Mouse (Mus musculus): Measurements from ENCODE around the gene Snrpd2. TPM values are rescaled to one million over a fixed set of nuclear protein-coding genes. Genes with fewer than 3 reads are reported as not detected.

Gene Snrpd2
- 10 to 100 TPM; 73.5 to 79.4 (median 76.1) TPM for total RNA-seq (2022)

DNA sequence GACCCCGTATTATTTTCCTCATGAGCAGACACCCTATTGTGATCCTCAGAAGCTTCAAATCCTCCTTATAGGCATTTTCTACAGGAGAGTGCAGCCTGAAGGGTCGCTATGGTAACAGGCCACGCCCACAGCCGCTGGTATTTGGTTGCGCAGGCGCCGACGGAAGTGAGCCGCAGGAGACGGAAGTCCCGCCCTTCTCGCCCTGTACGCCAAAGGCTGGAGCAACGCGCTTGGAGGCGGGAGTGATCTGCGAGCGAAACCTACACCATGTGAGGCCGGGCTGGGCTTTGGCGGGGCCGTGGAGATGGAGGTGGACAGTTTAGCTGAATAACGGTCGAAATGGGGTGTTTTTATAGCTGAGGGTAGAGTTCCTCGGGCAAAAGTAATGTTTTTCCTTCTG lies at the start of gene Snrpd2:
Gene Snrpd2, plus strand, starts transcription at position 97 of the 400 bp plus-strand sequence.
- peak; percentile 90 to 94 for DNase-seq (ENCODE audit: low spot score in 2 of 2)

DNA sequence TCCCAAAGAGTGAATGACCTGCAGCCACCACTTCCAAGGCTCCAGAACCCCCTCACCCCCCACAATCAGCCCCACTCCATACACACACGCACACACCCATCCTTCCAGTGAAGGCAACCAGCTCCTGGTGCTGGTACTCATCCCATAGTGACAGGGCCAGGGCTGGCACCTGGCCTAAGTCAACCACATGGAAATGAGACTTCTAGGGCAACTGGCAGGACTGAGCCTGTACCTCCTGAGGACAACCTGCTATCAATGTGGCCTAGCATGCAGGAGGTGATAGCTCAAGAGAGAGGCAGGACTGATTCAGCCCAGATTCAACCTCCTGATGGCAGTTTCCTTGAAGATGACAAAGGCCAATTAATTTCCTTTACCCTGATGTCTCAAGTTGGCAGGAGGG lies 49.2 kb upstream of the Snrpd2 start:
- DNase-seq (ENCODE audit: low spot score in 2 of 2), result no peak

DNA sequence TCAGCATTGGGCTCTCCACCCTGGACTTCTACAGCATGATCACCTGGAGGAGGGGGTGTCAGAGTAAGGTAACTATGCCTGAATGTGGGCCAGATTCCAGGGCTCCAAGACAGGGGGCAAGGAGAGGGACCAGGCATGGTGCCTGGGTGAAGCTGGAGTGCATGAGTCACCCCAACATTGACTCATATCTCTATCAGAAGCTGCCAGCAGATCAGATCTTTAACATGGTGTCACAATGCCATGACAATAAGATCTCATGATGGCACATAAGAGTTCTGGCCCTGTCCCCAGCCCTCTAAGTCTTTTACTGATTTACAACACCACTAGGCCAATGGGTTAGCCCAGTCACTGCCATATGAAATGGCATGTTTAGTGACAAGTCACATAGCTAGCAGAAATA lies 45.8 kb upstream of the Snrpd2 start:
- no peak for DNase-seq (ENCODE audit: low spot score in 2 of 2)

DNA sequence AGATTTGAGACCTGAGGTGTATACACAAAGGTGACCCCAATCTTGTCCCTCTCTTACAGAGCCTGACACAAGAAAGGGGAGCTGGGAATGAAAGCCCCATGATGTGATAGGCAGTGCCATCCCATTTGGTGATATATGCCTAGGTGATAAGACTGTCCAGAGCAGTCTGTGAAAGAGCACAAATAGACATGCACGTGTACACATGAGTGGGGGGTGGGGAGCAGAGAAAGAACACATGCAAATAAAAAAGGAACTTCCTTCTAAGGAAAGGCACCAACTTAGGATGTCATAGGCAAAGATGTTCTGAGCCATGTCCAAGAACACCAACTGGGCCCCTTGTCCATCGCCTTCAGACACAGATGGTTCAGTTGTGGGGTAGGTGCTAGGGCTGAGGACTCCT lies 45.0 kb upstream of the Snrpd2 start:
- DNase-seq (ENCODE audit: low spot score in 2 of 2), result no peak

DNA sequence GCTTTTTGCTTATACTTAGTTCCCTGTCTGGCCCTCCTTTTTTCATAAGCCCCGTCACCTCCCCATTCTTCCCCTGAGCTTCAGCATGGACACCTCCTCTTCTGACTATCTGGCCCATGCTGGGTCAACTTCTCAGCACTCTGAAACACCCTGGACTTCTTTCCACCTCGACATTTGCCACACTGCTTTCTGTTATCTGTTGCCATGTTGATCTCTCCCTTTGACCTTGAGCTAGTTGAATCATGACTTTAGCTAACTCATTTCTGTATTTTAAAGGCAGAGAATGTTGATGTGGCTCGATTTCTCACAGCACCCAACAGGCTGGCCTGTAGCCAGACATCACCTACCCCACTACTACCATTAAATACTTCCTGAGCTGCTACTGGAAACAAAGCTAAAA lies 42.1 kb upstream of the Snrpd2 start:
- no peak for DNase-seq (ENCODE audit: low spot score in 2 of 2)

DNA sequence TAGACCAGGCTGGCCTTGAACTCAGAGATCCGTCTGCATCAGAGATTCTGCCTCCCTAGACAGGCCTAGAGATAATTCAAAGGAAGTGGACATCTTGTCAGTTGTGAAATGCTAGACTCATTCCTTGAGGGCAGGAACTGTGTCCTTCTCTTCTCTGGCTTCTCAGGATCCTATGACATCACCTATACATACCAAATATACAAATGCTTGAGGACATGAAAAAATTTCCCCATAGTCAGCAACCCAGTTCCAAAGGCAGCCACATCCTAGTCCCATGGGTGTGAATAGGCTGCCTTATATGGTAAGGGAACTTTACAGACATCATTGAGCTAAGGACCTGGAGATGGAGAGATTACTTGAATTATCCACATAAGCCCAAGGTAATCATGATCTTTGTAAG lies 40.0 kb upstream of the Snrpd2 start:
- DNase-seq (ENCODE audit: low spot score in 2 of 2), result no peak

DNA sequence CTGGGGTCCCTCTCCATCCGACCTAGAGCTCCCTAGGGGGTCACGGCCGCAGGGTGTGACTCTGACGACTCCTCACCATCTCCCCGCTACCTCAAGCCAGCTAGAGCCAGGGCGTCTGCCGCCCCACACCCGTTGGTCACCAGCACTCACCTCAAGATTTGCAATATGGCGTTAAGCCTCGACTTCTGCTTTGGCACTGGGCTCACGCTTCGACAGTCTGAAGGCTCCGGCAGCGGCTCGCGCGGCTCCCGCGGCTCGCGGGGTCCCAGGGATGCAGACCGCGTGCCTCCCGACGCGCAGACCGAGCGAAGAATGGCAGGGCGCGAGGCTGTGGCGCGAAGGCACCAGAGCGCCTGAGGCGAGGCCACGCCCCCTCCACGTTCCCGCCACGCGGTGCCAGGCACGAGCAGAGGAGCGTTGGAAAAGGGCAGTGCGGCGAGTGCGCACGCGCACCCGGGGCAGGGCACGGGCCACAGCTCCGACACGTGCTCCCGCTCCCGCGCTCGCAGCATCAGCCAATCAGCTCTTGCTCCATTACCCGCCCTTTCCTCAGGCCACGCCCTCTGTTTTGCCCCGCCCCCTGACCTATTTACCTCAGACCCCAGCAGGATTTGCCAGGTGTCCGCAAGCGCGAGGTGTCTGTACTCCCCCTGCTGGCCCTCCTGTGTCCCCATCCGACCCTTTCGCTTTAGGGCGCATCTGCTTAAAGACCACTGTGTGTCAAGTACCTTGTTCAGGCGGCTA lies 31.3 kb upstream of the Snrpd2 start, which contains the start of gene Gm4969:
Gene Gm4969, minus strand, starts transcription at position 341 of the 744 bp plus-strand sequence.
- peak in 1 of 2 experiments; percentile 64 for DNase-seq (ENCODE audit: low spot score in 2 of 2)

DNA sequence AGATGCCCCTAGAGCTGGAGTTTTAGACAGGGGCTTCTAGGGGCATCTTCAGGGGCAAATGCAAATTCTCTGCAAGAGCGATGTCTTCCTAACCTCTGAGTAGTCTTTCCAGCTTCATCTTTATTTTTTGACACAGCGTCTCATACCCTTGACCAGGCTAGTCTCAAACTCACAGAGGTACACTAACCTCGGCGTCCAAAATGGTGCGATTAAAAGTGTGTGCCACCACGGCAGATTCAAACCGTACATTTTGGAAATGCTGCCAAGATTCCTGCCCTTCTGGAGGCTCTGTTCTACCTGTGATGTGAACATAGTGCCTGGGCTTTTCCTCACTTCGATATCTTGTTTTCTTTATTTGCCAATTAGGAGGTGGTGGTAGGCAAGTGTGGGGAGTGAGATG lies 30.4 kb upstream of the Snrpd2 start:
- DNase-seq (ENCODE audit: low spot score in 2 of 2), result no peak

DNA sequence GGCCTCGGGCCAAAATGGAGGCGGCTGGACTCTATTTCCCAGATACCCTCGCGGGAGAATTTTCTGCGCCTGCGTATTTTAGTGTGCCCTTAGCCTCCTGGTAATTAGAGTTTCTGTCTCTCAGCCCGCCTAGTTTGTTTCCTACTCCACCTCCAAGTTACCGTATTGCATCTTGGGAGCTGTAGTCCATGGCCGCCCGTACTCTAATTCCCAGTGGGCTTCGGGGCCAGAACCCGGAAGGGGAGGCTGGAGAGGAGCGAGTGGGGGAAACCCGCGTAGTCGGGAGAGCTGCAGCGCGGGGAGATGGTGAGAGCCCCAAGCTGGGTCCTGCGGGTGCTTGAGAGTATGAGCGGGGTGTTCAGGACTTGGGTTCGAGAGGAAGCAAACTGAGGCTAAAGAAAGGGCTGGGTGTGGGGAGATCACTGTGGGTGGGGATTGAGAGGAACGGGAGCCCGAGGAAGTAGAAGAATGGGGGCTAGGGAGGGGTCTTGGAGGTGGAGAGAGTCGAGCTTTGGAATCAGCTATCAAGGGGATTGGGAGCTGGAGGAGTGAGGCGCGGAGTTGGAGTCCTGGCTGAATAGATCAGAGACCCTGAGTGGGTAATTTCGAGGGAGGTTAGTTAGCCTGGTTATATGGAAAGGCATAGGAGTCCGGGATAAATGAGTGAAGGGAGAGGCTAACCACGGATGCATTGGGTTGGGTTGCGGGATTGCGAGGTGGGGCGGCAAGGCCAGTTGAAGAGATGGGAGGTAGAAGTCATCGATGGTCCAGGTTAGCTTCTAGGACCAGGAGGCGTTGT lies 29.7 kb upstream of the Snrpd2 start, which contains the start of gene Fbxo46:
Gene Fbxo46, plus strand, starts transcription at position 229 of the 799 bp plus-strand sequence.
- peak; percentile 82 to 94 for DNase-seq (ENCODE audit: low spot score in 2 of 2)

DNA sequence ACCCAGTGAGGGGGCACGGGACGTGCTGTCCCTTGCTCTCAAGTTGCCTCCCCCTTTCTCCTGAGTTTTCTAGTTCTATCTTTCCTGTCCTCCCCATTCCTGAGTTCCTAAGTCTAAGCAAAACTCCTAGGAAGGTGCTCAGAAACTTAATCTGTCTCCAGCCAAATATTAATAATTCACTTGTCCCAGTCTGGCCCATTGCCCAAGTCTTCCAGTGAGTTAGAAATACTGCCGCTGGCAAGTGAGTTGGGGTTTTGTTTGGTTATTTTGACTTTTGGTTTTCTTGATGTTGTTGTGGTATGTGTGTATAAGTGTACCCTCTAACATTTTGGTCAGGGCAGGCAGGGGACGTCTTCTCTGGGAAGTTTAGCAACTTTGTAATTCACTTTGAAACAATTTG lies 27.8 kb upstream of the Snrpd2 start:
- DNase-seq (ENCODE audit: low spot score in 2 of 2), result no peak

DNA sequence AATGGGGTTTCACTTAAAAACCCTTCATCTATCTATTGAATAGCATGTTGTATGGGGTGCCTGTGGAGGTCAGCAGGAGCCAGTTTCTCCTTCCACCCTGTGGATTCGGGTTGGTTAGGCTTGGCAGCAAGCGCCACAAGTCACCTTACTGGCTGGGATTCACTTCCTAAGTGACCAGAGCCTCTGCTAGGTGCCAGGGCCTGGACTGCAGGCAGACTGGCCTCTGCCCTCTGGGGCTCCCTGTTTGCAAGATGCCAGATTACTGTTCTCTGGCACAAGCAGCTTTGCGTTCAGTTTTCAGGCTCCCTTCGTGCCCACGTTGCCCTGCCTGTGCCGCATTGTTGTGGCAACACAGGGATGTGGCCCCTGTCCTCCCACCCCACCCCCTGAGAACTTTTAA lies 24.8 kb upstream of the Snrpd2 start:
- DNase-seq (ENCODE audit: low spot score in 2 of 2), result no peak

DNA sequence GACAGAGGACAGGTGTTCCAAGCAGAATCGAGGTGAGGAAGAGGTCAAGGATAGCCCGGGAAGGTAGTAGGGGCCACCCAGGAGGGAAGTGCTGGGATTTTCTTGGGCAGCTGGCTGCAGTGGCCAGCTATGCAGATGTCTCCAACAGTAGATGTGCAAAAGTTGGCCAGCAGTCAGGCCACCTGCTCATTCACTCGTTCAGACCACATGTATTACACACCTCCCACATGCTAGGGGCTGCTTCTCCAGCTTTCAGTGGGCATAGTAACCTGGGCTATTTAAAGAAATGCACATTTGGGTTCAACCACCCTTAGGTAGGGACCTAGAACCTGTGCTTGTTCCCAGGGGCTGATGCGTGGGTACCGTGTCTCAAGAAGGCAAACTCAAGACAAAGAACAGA lies 21.8 kb upstream of the Snrpd2 start:
- DNase-seq (ENCODE audit: low spot score in 2 of 2), result no peak

DNA sequence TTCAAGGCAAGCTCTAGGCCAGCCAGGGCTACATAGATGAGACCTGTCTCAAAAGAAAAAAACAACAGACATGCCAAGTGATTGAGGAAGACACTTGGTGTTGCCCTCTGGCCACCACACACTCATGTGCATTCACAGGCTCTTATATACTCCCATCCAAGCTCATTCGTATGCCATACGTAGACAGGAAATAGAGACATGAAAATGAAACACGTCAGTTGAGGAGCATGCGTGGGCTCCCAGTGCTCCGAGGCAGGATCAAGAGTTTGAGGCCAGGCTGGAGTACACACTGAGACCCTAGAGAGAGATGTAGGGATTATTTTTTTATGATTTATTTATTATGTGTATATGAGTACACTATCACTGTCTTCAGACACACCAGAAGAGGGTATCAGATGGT lies 20.1 kb upstream of the Snrpd2 start:
- DNase-seq (ENCODE audit: low spot score in 2 of 2), result no peak

DNA sequence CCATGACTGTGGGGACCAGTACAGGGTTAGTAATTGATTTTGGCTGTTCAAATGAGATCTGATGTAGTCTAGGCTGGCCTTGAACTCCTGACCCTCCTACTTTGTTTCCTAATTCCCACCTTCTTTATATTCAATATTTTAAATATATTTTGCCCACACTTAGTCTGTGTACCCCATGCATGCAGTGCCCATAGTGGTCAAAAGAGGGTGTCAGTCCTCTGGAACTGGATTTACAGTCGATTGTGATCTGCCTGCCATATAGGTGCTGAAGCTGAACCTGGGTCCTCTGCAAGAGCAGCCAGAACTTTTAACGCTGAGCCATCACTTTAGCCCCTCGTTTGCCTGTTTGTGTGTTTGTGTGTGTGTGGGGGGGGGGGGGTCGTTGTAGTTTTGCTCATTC lies 18.9 kb upstream of the Snrpd2 start:
- no peak for DNase-seq (ENCODE audit: low spot score in 2 of 2)

DNA sequence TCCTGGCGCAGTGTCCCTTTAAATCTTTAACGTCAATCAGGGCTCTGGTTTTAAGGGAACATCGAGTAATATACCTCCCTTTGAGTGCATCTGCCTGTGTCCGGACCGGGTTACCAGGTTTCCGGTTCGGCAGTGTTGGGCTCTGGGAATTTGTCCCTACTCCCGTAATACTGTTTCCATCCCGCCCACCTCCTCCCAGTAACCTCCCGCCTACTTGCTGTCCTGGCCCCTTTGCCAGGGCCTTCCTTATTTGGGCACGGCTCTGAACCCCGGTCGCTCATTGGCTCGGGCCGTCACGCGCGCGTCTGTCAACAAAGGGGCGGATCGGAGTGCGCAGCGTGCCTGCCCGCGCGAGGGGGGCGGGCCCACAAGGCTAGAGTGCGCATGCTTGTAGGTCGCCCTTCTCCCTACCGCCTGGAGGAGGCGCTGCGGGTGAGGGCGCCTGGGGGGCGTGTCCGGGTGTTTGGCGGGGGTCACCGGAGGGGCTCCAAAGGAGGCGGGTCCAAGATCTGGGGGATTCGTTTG lies 18.1 kb upstream of the Snrpd2 start:
- peak; percentile 85 to 98 for DNase-seq (ENCODE audit: low spot score in 2 of 2)

DNA sequence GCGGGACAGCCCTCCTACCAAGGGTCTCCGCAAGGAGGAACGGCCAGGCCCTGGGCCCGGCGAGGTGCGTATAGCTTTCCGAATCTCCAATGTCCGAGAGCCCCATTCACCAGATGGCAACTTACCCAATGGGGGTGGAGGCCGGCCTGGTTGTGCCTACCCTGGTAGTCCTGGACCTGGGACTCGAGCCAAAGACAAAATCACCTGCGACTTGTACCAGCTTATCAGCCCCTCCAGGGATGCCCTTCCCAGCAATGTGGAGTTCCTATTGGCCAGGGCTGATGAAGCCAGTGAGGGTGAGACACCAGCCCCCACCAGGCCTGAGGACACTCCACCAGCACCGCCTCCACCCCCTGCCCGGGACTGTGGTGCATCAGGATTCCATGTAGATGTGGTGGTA lies 13.4 kb upstream of the Snrpd2 start:
- no peak for DNase-seq (ENCODE audit: low spot score in 2 of 2)

DNA sequence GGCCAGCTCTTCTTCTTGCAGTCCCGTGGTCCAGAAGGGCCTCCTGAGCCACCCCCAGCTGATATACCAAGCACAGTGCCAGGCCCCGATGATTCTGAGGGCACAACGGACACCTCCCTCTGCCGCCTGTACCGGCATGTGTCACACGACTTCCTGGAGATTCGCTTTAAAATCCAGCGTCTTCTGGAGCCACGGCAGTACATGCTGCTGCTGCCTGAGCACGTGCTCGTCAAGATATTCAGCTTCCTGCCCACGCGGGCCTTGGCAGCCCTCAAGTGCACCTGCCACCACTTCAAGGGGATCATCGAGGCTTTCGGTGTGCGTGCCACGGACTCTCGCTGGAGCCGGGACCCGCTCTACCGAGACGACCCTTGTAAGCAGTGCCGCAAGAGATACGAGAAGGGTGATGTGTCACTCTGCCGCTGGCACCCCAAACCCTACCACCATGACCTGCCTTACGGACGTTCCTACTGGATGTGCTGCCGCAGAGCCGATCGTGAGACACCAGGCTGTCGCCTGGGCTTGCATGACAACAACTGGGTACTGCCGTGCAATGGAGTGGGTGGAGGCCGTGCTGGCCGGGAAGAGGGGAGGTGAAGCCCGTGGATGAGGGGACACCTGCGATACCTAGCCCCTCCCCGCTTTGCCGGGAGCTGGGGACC lies 12.7 kb upstream of the Snrpd2 start:
- DNase-seq (ENCODE audit: low spot score in 2 of 2), result peak in 1 of 2 experiments; percentile 74

DNA sequence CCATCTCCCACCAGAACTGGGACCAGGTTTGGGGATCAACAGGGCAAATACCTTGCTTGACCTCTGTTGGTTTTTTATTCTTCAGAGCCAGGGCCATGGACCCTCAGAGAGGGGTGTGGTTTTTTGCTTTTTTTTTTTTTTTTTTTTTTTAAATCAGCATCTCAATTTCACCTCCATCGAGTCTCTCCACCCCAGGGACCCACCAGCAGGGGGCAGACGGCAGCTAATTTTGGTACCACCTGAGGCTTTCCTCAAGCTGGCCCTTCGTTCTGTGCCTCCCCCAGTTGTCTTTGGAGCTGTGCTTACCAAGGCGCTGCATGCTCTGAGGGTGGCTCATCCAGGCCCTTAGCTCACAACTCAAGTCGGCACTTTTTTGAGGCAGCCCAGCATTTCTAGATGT lies 12.1 kb upstream of the Snrpd2 start:
- DNase-seq (ENCODE audit: low spot score in 2 of 2), result no peak

DNA sequence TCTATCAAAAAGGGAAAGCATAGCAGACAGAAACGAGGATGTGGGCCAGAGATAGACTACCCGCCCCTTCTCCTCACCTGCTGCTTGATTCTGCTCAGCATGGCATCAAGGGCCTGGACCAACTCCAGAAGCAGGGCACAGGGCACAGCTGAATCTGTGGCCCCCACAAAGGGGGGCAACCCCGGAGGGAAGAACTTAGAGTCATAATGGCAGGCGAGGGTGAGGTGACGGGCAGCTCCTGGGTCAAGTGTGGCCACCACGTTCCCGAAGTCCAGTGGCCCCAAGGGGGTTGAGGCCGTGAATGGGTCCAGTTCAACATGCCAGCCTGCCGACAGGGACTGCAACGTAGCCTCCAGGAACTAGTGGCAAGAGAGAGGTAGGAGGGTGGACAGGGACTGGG lies 2.7 kb upstream of the Snrpd2 start:
- no peak for DNase-seq (ENCODE audit: low spot score in 2 of 2)

DNA sequence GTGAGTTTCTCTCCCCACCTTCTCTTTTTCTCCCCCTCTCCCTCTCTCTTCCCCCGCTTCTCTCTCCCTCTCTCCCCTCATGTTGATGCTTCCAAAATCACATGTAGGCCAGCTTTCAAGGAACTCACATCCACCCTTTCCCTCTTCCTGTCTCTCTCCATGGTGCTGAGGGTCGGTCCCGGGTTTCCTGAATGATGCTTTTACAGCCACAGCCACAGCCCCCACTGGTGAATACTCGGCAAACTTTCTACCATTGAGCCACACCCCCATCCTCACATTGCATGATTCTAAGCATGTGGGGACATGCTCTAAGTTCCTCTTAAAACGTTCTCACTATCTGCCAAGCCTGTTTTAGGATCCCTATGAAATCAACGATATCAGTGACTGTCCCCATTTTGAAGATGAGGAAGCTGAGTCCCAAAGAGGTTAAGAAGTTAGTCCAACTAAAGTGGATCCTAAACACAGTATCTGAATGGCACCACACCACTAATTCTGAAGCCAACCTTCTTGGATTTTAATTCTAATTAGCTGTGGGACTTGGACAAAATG lies 2.0 kb upstream of the Snrpd2 start:
- no peak for DNase-seq (ENCODE audit: low spot score in 2 of 2)

DNA sequence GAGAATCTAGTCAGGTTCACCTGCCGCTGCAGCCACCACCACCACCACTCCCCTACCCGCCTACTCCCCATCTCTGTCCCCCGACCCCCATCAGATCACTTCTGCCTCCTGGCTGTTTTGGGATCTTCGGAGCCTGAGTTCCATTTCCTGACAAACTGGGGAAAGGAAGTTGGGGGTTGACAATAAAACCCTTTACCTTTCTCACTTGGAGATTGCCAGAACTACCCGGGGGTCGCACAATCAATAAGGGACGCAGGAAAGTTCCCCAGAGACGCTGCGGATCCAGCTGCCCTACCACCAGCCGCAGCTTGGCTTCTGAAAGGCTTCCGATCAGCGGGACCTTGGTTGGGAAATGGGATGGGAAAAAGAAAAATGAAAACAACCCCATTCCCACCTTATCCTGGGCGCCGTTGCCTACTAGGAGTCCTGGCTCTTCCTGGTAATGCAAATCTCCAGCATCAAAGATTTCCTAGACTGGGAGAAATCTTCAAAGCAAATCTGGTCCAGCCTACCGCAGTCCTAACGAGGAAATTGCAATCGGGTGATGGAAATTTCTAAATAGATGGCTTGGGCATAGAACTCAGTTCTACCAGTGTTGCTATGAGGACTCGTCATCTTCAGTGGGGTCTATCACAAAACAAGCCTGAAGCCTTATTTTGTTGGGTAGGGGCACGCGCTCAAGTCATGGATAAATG lies 1.2 kb upstream of the Snrpd2 start:
- no peak for DNase-seq (ENCODE audit: low spot score in 2 of 2)
